In genomic region chr13:26154701-26155471, GRCm38 (mm10) we compare ENCODE assay signal across 8 mouse cellular contexts.
DNase-seq lines count a peak whose midpoint lies in the region; ATAC-seq and TF ChIP-seq lines count a peak whose summit lies in the region.

No protein-coding gene starts in this region.

- no peaks in the 10 kb centered on the region for H3K4me1 ChIP-seq in liver, postnatal 0 days (ENCODE audit: insufficient read depth)

- H3K4me2 ChIP-seq in liver, postnatal 0 days (ENCODE audit: low read depth, low read length), result no peak overlapping the region

- H3K36me3 ChIP-seq in liver, postnatal 0 days (replicated peaks; ENCODE audit: insufficient read depth, low read length), result no peaks in the 10 kb centered on the region

- ATAC-seq in liver, postnatal 0 days, result no peak

- no peak overlapping the region for H3K27ac ChIP-seq in liver, postnatal 0 days (ENCODE audit: low read depth)

- no peak overlapping the region for H3K9ac ChIP-seq in liver, postnatal 0 days (replicated peaks)

- WGBS in liver, postnatal 0 days (ENCODE audit: insufficient replicate concordance), result 70% methylated on average over 12 of the region's 12 CpGs

- no peak for TF ChIP-seq CTCF in liver, postnatal 0 days (IDR thresholded peaks at IDR 0.05; ENCODE audit: low read depth)

- TF ChIP-seq EP300 in liver, postnatal 0 days (IDR thresholded peaks at IDR 0.05; ENCODE audit: low read depth), result no peak

- no peaks in the 10 kb centered on the region for H3K9me3 ChIP-seq in liver, postnatal 0 days (ENCODE audit: low read length)

- no peak overlapping the region for H3K4me3 ChIP-seq in liver, postnatal 0 days (ENCODE audit: low read depth, low read length)

- H3K27me3 ChIP-seq in liver, postnatal 0 days (ENCODE audit: insufficient read depth, low read length), result no peaks in the 10 kb centered on the region

- DNase-seq in NIH3T3 (ENCODE audit: low read depth), result peak; percentile 11
- peak; percentile 94 for DNase-seq in cerebellum, adult 9-11 months
- peak; percentile 59 to 70 for DNase-seq in frontal cortex, postnatal 10 days (ENCODE audit: low spot score in 2 of 2)
- DNase-seq in layer of hippocampus, adult 18-20 months (ENCODE audit: low spot score in 2 of 2), result peak; percentile 87 to 95
- peak; percentile 91 for DNase-seq in mesoderm, embryonic 11.5 days (ENCODE audit: low read depth, low spot score)
- peak; percentile 32 for DNase-seq in right cerebral cortex, postnatal 14 days
- no peak for DNase-seq in liver, postnatal 0 days
- DNase-seq in thymus, postnatal 4 days, result no peak

Comparison
In these comparisons a context has a peak if more than half of its experiments do, and no peak if none do; other contexts are left out.
1. DNase-seq: peak in NIH3T3 (single experiment), cerebellum, adult 9-11 months (single experiment), frontal cortex, postnatal 10 days (2 of 2), layer of hippocampus, adult 18-20 months (2 of 2), mesoderm, embryonic 11.5 days (single experiment) and right cerebral cortex, postnatal 14 days (single experiment); none in liver, postnatal 0 days (single experiment) and thymus, postnatal 4 days (single experiment).